Mouse (Mus musculus): ENCODE measurements around the gene Olfr1491. TPM values are rescaled to one million over a fixed set of nuclear protein-coding genes. Genes with fewer than 3 reads are reported as not detected.

Gene Olfr1491
- not detected in 2 replicates for total RNA-seq (2017)

DNA sequence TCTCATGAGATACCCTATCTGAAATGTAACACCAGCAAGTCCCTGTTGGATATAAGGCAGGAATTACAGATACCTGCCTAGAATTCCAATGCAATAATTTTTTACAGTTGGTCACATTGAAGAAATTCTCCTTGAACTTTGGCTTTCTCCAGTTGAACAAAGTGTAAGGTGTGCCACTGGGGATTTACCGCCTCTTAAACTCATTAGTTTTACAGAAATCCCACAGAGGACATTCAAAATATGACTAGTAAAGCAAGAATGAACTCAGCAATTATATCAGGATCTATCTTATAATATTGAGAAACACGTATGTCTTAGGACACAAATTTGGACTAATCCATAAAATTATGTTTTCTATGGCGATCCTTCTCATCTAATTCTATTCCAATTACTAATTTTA lies at the start of gene Olfr1491:
Gene Olfr1491, plus strand, starts transcription at position 301 of the 400 bp plus-strand sequence.
- no peak for ATAC-seq (replicated peaks; ENCODE audit: low read depth, poor library complexity, severe bottlenecking)

DNA sequence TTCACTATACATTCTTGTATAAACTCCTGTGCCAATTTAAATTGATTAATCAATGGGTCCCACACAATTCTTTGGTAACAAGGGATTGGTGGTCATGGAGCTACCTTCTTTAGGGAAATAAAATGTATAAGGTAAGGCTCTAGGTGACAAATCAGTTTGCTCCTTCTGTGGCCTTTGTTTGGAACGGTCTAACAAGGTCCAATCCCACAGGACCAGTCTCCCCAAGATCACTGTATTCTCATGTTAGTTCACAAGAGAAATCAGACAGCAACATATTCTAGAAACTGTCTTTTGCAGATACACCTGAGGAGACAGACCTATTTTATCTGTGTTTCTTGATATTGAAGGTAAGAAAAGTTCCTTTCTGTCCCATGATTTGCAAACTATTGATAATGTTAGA lies 46.3 kb upstream of the Olfr1491 start, which contains the start of gene Olfr1490:
Gene Olfr1490, plus strand, starts transcription at position 301 of the 400 bp plus-strand sequence.
- ATAC-seq (replicated peaks; ENCODE audit: low read depth, poor library complexity, severe bottlenecking): no peak

DNA sequence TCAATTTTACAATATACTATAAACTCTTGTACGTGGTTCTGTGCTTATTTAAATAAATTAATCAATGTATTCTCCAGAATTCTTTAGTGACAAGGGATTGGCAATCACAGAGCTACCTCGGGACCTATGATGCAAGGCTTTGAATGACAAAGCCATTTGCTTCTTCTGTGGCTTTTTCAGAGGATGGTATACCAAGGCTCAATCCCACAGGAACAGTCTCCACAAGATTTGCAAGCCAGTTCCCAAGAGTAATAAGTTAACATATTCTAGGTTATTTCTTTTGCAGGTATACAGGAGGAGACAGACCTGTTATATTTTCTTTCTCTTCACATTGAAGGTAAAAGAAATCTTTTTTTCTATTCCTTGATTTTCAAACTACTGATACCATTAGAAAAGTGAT lies 25.9 kb downstream of the Olfr1491 start, which contains the start of gene Olfr1493-ps1:
Gene Olfr1493-ps1, plus strand, starts transcription at position 301 of the 400 bp plus-strand sequence.
- ATAC-seq (replicated peaks; ENCODE audit: low read depth, poor library complexity, severe bottlenecking): no peak

DNA sequence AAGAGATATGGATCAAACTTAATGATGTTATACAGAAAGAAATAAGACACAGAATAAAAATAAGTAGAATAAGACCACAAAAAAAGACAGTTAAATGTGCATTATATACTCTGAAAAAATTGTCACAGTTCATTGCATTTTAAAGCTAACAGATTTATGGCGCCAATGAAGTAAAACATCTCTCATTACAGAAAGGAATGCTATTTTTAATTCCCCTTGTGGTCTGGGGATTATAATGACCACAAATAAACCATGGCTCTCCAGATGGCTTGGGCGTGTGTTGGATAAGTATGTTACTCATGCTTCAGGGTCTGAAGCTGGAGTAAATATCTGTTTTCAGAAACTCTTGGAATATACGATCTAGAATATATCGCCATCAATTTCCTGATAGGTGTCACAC lies 42.4 kb downstream of the Olfr1491 start, which contains the start of gene Olfr1494:
Gene Olfr1494, plus strand, starts transcription at position 301 of the 400 bp plus-strand sequence.
- no peak for ATAC-seq (replicated peaks; ENCODE audit: low read depth, poor library complexity, severe bottlenecking)

DNA sequence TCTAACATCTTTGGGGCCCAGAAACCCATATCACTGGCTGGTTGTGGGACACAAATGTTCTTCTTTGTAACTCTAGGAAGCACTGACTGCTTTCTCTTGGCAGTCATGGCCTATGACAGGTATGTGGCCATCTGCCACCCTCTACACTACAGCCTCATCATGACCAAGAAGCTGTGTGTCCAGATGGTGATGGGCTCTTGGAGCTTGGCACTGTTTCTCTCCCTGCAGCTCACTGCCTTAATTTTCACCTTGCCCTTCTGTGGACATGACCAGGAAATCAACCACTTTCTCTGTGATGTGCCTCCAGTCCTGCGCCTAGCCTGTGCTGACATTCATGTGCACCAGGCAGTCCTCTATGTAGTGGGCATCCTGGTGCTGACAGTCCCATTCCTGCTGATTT lies 52.3 kb downstream of the Olfr1491 start:
- ATAC-seq (replicated peaks; ENCODE audit: low read depth, poor library complexity, severe bottlenecking): no peak

Other genes with a start within 250 kb of the Olfr1491 start
- not detected in 2 replicates for gene Olfr1472, start 241.2 kb upstream of the Olfr1491 start, total RNA-seq (2017)
- gene Olfr1474, start 227.7 kb upstream of the Olfr1491 start, total RNA-seq (2017): not detected in 2 replicates
- not detected in 2 replicates for gene Olfr1475, start 217.1 kb upstream of the Olfr1491 start, total RNA-seq (2017)
- gene Olfr1477, start 196.7 kb upstream of the Olfr1491 start, total RNA-seq (2017): not detected in 2 replicates
- gene Olfr1480, start 169.4 kb upstream of the Olfr1491 start, total RNA-seq (2017): not detected in 2 replicates
- not detected in 2 replicates for gene Olfr1484, start 113.8 kb upstream of the Olfr1491 start, total RNA-seq (2017)
- not detected in 2 replicates for gene Olfr1487, start 79.9 kb upstream of the Olfr1491 start, total RNA-seq (2017)
- gene Olfr1489, start 65.6 kb upstream of the Olfr1491 start, total RNA-seq (2017): not detected in 2 replicates
- not detected in 2 replicates for gene Olfr1490, start 46.2 kb upstream of the Olfr1491 start, total RNA-seq (2017)
- gene Olfr1493-ps1, start 26.0 kb downstream of the Olfr1491 start, total RNA-seq (2017): not detected in 2 replicates
- gene Olfr1494, start 42.5 kb downstream of the Olfr1491 start, total RNA-seq (2017): not detected in 2 replicates
- not detected in 2 replicates for gene Olfr1495, start 67.3 kb downstream of the Olfr1491 start, total RNA-seq (2017)
- gene Olfr1496, start 80.6 kb downstream of the Olfr1491 start, total RNA-seq (2017): not detected in 2 replicates
- not detected in 2 replicates for gene Olfr1497, start 100.9 kb downstream of the Olfr1491 start, total RNA-seq (2017)
- not detected in 2 replicates for gene Olfr1499, start 122.2 kb downstream of the Olfr1491 start, total RNA-seq (2017)
- gene Olfr1500, start 133.2 kb downstream of the Olfr1491 start, total RNA-seq (2017): not detected in 2 replicates
- not detected in 2 replicates for gene Olfr1501, start 153.4 kb downstream of the Olfr1491 start, total RNA-seq (2017)
- gene Olfr1502, start 164.5 kb downstream of the Olfr1491 start, total RNA-seq (2017): not detected in 2 replicates
- gene Olfr1504, start 200.7 kb downstream of the Olfr1491 start, total RNA-seq (2017): not detected in 2 replicates
- not detected in 2 replicates for gene Olfr1505, start 216.3 kb downstream of the Olfr1491 start, total RNA-seq (2017)

All from common myeloid progenitor, adult 5-6 weeks (primary cell).